Mouse (Mus musculus) heart, postnatal 36 days (tissue): ENCODE results near the gene Vmn1r183. TPM values are rescaled to one million over a fixed set of nuclear protein-coding genes. Genes with fewer than 3 reads are reported as not detected.
"Not testable (repeated sequence)": the region's sequence is repeated elsewhere in the genome, so short reads cannot be mapped to it uniquely, and the experiment has no call there.

Experiments
- DNase-seq, 2 experiments: peaks; one replicate each; pipeline ENCODE4 v3.0.0; 2021 to 2022
- intact Hi-C: fragments of 180-260 bp; cut with DNase I; formaldehyde crosslinking; loops from one replicate; pipeline ENCODE4 v1.15.1; 2025
- total RNA-seq, 2 experiments: library from RNA; stranded (reverse); gene quantifications; 2 replicates each; pipeline ENCODE4 v1.2.3; 2021

The Vmn1r183 gene
- not detected for total RNA-seq

DNA sequence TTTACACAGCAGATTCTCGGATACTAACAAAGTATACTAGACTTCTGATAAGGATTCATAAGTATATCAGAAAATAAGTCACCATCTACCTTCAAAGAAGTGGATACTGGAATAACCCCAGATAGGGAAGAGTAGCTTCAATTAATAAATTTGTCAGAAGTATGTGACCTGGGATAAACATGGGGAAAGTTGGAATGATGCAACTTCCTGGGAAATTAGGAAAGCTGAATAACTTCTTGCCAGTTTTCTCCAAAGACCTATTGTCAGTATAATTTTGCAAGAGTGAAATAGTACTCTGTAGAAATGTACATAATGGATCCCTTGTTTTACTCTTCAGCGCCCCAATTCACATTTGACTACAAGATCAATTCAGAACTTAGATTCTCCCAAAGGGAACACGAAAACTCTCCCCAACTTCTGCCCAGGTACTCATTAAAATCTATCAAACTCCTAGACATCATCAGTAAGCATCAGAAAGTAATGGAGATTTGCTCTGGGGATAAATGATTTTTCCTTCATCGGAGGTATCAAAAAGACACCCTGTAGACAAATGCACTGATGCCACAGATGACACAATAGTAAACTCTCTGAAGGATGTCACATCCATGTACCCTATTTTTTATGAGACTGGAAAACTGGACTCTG lies at the start of gene Vmn1r183:
Vmn1r183 (plus strand) TSS at position 595 of the 645 bp plus-strand sequence.
- no peak for DNase-seq
- intact Hi-C loops, result no loop called here

DNA sequence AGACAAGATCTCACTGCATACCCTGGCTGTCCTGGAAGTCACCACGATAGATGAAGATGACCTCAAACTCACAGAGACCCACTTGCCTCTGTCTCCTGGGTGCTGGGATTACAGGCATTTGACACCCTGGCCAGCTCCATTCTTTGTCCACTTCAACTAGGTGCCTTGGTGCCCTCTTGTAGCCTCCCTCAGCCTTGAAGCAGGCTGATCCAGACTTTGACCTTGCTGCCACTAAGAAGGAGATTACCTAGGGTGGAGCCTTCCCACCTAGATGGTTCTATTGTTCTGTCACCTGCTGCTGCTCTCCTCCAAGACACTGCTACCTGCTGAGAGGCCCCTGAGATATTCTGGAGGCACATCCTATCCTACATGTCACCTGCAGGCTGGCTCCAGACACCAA lies 21.4 kb downstream of the Vmn1r183 start:
- intact Hi-C loops, DNase-seq: not testable (repeated sequence)

DNA sequence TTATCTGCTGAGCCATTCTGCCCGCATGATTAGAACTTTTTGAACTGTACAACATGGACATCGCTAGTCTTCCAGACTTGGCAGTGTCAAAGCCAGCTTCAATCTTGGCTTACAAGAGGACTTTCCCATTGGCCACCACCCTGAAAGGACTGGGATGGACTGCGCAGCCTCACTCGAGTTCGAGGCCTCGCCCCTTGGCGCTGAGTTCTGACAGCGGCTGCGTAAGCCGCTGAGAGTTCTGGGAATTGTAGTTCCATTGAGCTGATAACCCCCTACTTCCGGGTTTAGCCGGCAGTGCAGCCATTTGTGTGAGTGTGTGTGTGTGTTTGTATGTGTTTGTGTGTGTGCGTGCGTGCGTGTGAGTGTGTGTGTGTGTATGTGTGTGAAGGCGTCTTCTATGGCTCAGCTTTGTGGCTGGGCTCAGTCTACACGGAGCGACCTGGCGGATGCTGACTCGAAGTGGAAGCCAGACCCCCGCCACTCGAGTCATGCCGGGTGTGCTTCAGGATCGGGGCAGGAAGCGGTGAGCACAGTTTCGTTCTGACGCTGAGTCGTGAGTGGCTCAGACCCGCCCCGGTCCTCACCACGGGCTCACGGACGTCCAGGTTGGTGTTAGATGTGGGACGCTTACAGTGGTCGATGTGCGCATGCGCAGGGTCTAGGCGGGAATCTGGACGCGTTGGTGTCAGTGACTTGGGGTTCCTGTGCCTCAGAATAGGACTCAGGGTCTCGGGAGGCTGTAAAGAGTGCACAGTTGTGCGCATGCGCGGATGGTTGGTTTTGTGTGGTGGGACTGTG lies 28.8 kb downstream of the Vmn1r183 start, which contains the start of gene Zfp180:
Zfp180 (plus strand) TSS at position 291 of the 798 bp plus-strand sequence.
- intact Hi-C loops, result loop anchor here (1.0 to 10.0 kb wide), 8 partner anchors 30 to 803 kb away; partner anchors contain the start of genes Rps19, Smg9, Zfp112 and Zfp235
- DNase-seq, result peak; percentile 92

DNA sequence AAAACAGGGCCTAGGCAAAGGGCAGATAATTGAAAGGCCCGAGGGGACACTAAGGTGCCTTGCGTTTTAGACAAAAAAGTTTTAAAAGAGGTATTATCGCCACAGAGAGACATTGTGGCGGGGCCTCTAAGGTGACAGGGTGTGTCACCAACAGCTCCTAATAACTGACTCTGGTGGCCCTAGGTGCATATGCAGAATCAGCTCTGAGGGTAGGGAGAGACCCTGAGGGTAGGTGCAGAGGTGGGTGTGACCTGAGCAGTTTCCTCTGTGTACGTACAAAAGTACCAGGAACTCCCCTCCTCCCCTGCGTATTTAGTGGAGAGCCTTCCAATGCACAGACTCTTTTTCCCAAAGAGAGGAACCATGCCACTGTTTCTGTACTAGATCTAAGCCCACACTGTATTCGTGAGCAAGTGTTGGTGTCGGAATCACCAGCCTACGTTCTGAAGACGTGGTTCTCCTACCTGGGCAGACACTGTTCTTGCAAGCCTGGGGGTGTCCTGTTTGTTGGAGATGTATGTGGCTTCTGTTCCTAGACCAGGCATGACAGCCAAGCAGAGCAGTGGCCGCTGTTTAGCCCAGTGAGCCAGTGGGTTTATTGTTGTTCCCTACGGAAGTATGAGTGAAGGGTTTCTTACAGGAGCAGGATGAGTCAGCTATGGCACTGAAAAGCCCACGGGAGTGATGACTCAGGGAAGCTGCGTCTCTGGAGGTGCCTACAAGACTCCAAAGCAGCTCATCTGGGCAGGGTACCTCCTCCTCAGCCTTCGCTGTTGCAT lies 29.6 kb downstream of the Vmn1r183 start:
- DNase-seq, result no peak
- intact Hi-C loops, result loop anchor here (1.0 to 10.0 kb wide), 8 partner anchors 30 to 802 kb away; partner anchors contain the start of genes Rps19, Smg9, Zfp112 and Zfp235

DNA sequence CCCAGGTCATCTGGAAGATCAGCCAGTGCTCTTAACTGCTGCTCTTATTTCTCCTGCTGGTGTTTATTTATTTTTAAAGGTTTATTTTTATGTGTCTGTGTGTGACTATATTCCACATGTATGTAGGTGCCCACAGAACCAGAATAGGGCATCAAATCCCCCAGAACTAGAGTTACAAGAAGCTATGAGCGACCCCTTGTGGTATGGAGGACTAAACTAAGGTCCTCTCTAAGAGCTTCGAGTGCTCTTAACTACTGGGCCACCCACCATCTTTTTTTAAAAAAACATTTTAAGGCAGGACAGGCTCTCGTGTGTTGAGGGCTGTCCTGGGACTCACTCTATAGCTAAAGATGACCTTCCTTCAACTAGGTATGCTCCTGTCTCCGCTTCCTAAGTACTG lies 33.8 kb downstream of the Vmn1r183 start:
- no peak for DNase-seq
- intact Hi-C loops, result loop anchor here (10.0 kb wide), 2 partner anchors 508 to 798 kb away; partner anchors contain the start of gene Rps19

DNA sequence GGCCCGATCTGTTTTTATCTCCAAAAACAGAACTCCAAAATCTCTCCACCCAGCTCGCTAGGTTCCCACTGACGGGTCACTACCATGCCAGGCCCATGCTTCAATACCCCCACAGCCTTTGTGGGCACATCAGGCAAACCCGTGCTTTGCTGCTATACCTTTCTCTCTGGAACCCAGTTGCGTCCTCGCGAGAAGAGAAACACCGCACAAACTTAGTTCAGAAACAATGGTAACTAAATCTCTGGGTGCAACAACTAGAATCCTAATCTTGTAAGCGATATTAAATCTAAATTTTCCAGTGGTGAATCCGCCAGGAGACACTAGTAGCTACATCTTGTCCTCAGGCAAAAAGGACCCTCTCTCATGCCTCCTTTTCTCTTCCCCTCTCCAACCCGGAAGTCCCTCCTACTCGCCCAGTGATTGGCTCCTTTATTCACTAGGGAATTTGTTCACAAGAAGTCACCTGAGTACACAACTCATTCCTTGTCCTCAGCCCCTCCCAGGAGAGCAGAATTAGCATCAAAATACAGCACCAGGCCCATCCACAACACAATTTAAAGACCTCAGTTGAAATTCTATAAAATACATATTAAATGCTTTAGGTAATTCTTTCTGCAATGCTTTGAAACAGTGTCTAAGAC lies 34.6 kb downstream of the Vmn1r183 start:
- DNase-seq, result no peak
- intact Hi-C loops, result loop anchor here (10.0 kb wide), 2 partner anchors 507 to 797 kb away; partner anchors contain the start of gene Rps19

DNA sequence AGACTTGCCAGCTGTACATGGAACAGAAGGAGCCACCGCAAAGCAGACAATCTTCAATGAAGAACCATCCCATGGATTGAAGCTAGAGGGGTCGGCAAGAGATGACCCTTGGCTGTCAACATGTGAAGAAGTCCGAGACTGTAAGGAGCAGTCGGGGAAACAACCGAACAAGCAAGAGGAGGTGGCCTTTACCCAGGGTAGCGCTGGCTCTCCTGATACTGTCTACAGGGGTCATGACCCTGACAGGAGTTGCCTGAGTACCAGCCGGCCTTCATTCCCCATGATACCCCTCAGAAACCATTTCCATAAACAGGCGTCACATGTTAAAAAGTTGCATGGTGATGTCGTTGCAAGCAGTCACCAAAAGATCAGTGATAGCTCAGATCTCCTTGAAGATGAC lies 51.3 kb downstream of the Vmn1r183 start:
- intact Hi-C loops, result no loop called here

DNA sequence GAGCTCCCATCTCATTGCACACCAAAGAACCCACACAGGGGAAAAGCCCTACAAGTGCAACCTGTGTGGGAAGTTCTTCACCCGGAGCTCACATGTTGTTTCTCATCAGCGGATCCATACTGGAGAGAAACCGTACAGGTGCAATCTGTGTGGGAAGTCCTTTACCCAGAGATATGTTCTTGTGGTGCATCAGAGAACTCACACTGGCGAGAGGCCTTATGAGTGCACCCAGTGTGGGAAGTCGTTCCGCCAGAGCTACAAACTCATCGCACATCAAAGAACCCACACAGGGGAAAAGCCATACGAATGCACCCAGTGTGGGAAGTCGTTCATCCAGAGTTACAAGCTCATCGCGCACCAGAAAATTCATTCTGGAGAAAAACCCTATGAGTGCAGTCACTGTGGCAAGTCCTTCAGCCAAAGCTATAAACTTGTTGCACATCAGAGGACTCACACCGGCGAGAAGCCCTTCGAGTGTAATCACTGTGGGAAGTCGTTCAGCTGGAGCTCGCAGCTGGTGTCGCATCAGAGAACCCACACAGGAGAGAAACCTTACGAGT lies 52.2 kb downstream of the Vmn1r183 start:
- no peak for DNase-seq
- intact Hi-C loops, result no loop called here

More for the DNA sequence above, 51.3 kb downstream of the Vmn1r183 start:
- DNase-seq, result no peak

DNA sequence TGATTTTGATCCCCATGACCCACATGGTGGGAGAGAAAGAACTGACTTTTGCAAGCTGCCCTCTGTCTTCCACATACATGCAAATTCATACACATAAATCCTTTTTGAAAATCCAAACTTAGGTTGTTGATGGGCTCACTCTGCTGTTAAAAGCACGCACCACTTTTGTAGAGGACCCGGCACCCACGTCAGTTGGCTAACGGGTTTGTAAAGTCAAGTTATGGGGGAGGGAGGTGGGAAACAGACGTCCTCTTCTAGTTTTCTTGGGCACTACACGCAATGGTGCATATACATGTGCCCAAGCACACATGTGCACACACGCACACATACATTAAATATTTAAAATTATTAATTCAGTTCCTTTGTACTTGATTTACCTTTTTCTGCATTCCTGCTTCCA lies 57.8 kb downstream of the Vmn1r183 start:
- no peak for DNase-seq
- intact Hi-C loops, result loop anchor here (5.0 kb wide), 1 partner anchor 156 kb away; no protein-coding TSS in a partner anchor

DNA sequence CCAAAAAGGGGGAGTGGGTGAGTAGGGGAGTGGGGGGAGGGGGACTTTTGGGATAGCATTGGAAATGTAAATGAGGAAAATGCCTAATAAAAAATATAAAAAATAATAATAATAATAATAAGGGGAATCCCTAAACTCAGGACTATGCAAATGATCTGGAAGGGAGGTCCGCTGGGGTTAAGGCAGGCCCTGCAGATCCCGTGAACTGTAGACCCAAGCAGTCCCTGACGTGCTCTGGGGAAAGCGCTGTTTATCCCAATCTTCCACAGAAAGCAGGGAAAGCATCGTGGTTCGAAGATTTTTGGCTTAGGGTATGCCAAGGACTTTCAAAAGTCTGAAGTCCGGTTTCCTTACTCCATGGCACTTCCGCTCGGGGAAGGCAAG lies 58.7 kb downstream of the Vmn1r183 start:
- peak in 1 of 2 experiments; percentile 25 for DNase-seq
- intact Hi-C loops, result loop anchor here (1.0 to 5.0 kb wide), 3 partner anchors 23 to 156 kb away; partner anchors contain the start of gene Zfp235

DNA sequence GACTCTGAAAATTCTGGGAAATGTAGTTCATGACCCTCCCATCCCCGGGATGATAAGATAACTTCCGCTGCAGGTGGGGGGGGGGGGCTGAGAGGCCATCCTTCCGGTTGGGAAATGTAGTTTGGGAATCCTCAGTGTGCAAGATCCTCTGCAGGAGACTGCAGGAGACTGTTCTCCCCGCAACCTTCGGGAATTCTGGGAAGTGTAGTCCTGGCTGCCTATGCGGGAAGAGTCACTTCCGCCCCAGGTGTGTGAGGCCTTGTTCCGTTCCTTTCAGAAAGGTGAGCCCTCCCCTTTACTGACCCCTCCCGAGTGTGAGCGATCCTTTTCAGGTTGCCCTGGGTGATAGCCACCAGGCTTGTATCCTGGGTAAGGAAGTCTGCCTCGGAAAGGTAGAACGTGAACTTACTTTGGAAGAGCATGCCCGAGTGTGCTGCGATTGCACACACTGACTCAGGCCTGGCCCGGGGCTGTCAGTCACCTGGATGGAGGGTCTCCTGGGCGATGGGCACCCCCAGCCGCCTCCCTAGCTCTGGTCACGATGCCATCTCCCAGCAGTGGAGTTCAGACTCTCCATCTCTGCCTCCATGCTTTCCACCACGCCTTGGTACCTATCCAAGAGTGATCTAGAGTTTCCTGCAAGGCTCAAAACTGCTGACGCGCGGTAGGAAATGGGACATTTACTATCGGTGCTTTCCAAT lies 59.3 kb downstream of the Vmn1r183 start, which contains the start of gene Zfp112:
Zfp112 (plus strand) TSS at position 159 of the 701 bp plus-strand sequence.
- peak; percentile 73 to 77 for DNase-seq
- intact Hi-C loops, result loop anchor here (1.0 to 5.0 kb wide), 3 partner anchors 22 to 155 kb away; partner anchors contain the start of gene Zfp235

DNA sequence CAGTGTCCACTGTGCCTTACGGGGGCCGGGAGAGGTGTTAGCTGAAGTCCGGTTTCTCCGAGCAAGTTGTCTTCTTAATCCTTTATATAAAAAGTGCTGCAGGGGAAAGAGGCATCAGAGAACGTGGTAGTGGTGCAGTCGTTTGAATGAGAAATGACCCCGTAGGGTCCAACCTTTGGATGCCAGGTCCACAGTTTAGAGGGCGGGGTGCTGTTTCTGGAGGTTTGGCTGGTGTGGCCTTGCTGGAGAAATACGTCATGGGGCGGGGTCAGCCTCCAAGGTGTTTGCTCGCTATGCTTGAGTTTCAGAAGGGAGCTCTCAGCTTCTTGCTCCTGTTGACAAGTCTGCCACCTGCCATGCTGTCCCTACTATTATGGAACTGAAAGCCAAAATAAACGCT lies 59.9 kb downstream of the Vmn1r183 start:
- peak; percentile 31 to 51 for DNase-seq
- intact Hi-C loops, result loop anchor here (5.0 kb wide), 1 partner anchor 154 kb away; no protein-coding TSS in a partner anchor

Other genes starting within 250 kb of the Vmn1r183 start
- not detected for gene Vmn1r175, start 242.6 kb upstream of the Vmn1r183 start, total RNA-seq
- gene Vmn1r176, start 215.9 kb upstream of the Vmn1r183 start, total RNA-seq, result not detected
- not detected for gene Vmn1r177, start 186.8 kb upstream of the Vmn1r183 start, total RNA-seq
- gene Vmn1r178, start 161.2 kb upstream of the Vmn1r183 start, total RNA-seq, result not detected
- not detected for gene Vmn1r179, start 126.3 kb upstream of the Vmn1r183 start, total RNA-seq
- gene Vmn1r180, start 102.6 kb upstream of the Vmn1r183 start, total RNA-seq, result not detected
- not detected for gene Vmn1r181, start 78.6 kb upstream of the Vmn1r183 start, total RNA-seq
- not detected for gene V1rd19, start 51.6 kb upstream of the Vmn1r183 start, total RNA-seq
- 10 to 100 TPM; 13.1 TPM for gene Zfp180, start 28.7 kb downstream of the Vmn1r183 start, total RNA-seq
- 1 to 10 TPM; 2.8 to 3.7 TPM for gene Zfp112, start 59.1 kb downstream of the Vmn1r183 start, total RNA-seq
- 1 to 10 TPM; 5.5 to 6.0 TPM for gene Zfp235, start 80.9 kb downstream of the Vmn1r183 start, total RNA-seq
- gene Zfp114, start 121.8 kb downstream of the Vmn1r183 start, total RNA-seq, result under 1 TPM in 1 of 2 experiments, not detected in 1; 0.11 TPM
- gene Zfp111, start 158.2 kb downstream of the Vmn1r183 start, total RNA-seq, result 1 to 10 TPM; 3.8 to 4.3 TPM
- gene Zfp109, start 184.3 kb downstream of the Vmn1r183 start, total RNA-seq, result 1 to 10 TPM; 1.7 to 1.8 TPM
- gene Zfp108, start 201.5 kb downstream of the Vmn1r183 start, total RNA-seq, result 1 to 10 TPM; 1.8 to 2.2 TPM
- gene Zfp93, start 217.2 kb downstream of the Vmn1r183 start, total RNA-seq, result 1 to 10 TPM; 3.8 to 4.1 TPM
- gene Zfp61, start 248.0 kb downstream of the Vmn1r183 start, total RNA-seq, result 1 to 10 TPM; 2.1 to 3.8 TPM